Mouse (Mus musculus): ENCODE measurements around the gene Tdrkh.

- no peak for TF ChIP-seq CTCF (IDR thresholded peaks at IDR 0.05; ENCODE audit: low read depth, low read length)
- no peak for TF ChIP-seq GATA1 (IDR thresholded peaks at IDR 0.05; ENCODE audit: borderline replicate concordance, low read length)
Observed at GRCm38 (mm10) chr3:94442951-94443596, 30.0 kb downstream of the Tdrkh start, which contains the start of gene Mrpl9.
